Mouse (Mus musculus): ENCODE measurements around the gene Tmem59. TPM values are rescaled to one million over a fixed set of nuclear protein-coding genes. Genes with fewer than 3 reads are reported as not detected.

Tmem59 gene
- polyA plus RNA-seq, 1 experiment from 2014 or later: 344 TPM

DNA sequence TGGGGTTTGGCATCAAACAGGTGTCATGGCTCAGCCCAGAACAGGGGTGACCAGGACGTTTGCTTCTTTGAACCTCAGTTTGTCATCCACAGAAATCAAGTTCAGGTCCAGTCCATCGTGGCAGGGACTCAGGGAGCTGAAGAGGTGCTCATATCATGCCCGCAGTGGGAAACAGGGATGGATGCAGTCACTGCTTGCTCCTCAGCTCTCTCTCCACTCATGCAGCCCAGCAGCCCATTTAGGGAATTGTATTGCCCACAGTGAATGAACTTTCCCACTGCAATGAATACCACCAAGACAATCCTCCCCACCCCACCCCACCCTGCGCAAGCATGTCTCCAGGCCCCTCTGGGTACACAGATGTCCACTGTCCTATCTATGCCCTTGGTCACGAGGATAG, 33.7 kb downstream of the Tmem59 start:
- peak; percentile 57 for DNase-seq (ENCODE audit: low spot score, missing footprints)
- no peak overlapping the region for H3K4me3 ChIP-seq (ENCODE audit: low read depth, low read length)
- no peaks in the 10 kb centered on the region for H3K9me3 ChIP-seq (ENCODE audit: control insufficient read depth, low read length)
- H3K9ac ChIP-seq (ENCODE audit: low read length): no peak overlapping the region
- H3K4me1 ChIP-seq (ENCODE audit: control insufficient read depth, insufficient read depth, low read length): no peaks in the 10 kb centered on the region
- no peaks in the 10 kb centered on the region for H3K36me3 ChIP-seq (ENCODE audit: control insufficient read depth, insufficient read depth, low read length)
- no peak for ATAC-seq (ENCODE audit: low FRiP score)
- no peak overlapping the region for H3K4me2 ChIP-seq
- WGBS: 82% methylated on average over 5 of the region's 5 CpGs
- no peaks in the 10 kb centered on the region for H3K27me3 ChIP-seq (ENCODE audit: control insufficient read depth, insufficient read depth, low read length)
- no peak overlapping the region for H3K27ac ChIP-seq (ENCODE audit: low read depth, low read length)

DNA sequence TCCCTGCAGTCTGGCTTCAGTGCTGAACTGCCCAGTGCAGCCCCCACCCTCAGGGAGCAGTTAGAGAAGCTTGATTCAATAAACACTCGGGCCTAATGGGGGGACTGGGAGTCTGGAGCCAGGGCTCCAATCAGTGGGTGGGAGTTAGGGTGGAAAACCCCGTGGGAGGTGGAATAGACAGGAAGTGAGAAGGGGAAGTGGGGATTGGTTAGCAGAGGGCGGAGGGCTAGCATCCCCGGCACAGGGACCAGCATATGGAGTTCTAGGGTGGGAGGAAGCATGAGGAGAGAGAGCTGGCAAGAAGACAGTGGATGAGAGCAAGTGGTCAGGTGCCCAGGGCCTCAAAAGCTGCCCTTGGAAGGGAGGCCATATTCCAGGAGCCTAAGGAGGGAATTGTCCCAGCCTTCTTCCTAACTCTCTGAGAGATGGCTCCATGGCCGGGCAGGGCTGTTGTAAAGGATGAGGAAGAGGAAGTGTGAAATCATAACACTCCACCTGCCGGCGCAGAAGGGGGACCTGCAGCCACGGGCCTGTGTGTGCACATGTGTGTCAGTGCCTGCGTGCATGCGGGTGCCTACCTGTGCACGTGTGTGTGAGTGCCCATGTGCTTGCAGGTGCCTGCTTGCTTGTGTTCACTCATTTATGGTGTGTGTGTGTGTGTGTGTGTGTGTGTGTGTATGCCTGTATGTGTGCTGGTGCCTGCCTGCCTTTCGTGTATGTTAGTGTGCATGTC, 35.2 kb downstream of the Tmem59 start:
- DNase-seq (ENCODE audit: low spot score, missing footprints) (peak; percentile 53), ATAC-seq (ENCODE audit: low FRiP score) (no peak)
- 80% methylated on average over 12 of the region's 12 CpGs for WGBS

DNA sequence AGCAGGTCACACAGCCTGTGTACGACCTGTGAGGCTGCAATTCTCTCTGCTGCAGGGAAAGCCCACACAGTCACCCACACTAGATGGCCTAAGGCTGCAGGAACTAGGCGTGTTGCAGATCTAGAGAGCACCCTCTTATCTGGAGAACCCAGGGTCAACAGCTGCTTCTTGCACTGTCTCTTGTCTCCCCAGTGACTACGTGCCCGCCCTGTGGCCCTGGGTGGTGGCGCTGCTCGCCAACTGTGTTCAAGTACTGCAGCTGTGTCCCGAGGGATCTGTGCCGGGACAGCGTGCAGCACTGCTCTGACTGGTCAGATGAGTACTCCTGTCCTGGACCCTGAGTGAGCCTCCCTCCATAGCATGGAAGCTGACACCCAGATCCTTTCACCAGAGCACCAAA, 39.4 kb downstream of the Tmem59 start:
- H3K4me2 ChIP-seq: no peak overlapping the region
- 91% methylated on average over 9 of the region's 9 CpGs for WGBS
- ATAC-seq (ENCODE audit: low FRiP score) (no peak), DNase-seq (ENCODE audit: low spot score, missing footprints) (no peak)
- no peak overlapping the region for H3K27ac ChIP-seq (ENCODE audit: low read depth, low read length)
- H3K9ac ChIP-seq (ENCODE audit: low read length): no peak overlapping the region
- H3K9me3 ChIP-seq (ENCODE audit: control insufficient read depth, low read length): no peaks in the 10 kb centered on the region
- no peaks in the 10 kb centered on the region for H3K4me1 ChIP-seq (ENCODE audit: control insufficient read depth, insufficient read depth, low read length)
- no peak overlapping the region for H3K4me3 ChIP-seq (ENCODE audit: low read depth, low read length)
- no peaks in the 10 kb centered on the region for H3K36me3 ChIP-seq (ENCODE audit: control insufficient read depth, insufficient read depth, low read length)
- no peaks in the 10 kb centered on the region for H3K27me3 ChIP-seq (ENCODE audit: control insufficient read depth, insufficient read depth, low read length)

More for the DNA sequence above, 35.2 kb downstream of the Tmem59 start:
- Histone ChIP-seq H3K36me3 (ENCODE audit: control insufficient read depth, insufficient read depth, low read length) (no peaks in the 10 kb centered on the region), H3K9ac (ENCODE audit: low read length) (no peak overlapping the region), H3K4me2 (no peak overlapping the region), H3K4me3 (ENCODE audit: low read depth, low read length) (no peak overlapping the region), H3K4me1 (ENCODE audit: control insufficient read depth, insufficient read depth, low read length) (no peaks in the 10 kb centered on the region), H3K27me3 (ENCODE audit: control insufficient read depth, insufficient read depth, low read length) (no peaks in the 10 kb centered on the region), H3K27ac (ENCODE audit: low read depth, low read length) (no peak overlapping the region), H3K9me3 (ENCODE audit: control insufficient read depth, low read length) (no peaks in the 10 kb centered on the region)

DNA sequence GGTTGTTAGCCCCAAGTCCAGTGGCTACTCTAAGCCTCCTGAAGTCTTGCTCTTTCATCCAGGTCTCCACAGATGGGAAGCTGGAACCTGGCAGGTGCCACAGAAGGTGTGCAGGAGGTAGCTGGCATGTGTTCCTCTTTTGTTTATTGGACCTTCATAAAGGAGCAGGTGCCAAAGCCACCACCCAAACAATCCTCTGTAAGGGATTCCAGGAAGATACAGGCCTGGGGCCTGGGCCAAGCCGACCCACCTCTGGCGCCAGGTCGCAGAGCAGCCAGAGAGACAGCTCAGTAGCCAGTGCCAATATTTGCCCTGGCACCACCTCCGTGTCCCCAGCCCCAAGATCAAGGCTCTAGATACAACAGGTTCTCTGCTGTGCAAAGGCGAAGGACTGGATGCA, 43.3 kb downstream of the Tmem59 start:
- no peak overlapping the region for H3K9ac ChIP-seq (ENCODE audit: low read length)
- no peaks in the 10 kb centered on the region for H3K9me3 ChIP-seq (ENCODE audit: control insufficient read depth, low read length)
- H3K36me3 ChIP-seq (ENCODE audit: control insufficient read depth, insufficient read depth, low read length): no peaks in the 10 kb centered on the region
- H3K27me3 ChIP-seq (ENCODE audit: control insufficient read depth, insufficient read depth, low read length): no peaks in the 10 kb centered on the region
- no peak overlapping the region for H3K4me3 ChIP-seq (ENCODE audit: low read depth, low read length)
- H3K27ac ChIP-seq (ENCODE audit: low read depth, low read length): no peak overlapping the region
- H3K4me2 ChIP-seq: no peak overlapping the region
- DNase-seq (ENCODE audit: low spot score, missing footprints): no peak
- WGBS: 93% methylated on average over 5 of the region's 5 CpGs
- ATAC-seq (ENCODE audit: low FRiP score): no peak
- H3K4me1 ChIP-seq (ENCODE audit: control insufficient read depth, insufficient read depth, low read length): no peaks in the 10 kb centered on the region

DNA sequence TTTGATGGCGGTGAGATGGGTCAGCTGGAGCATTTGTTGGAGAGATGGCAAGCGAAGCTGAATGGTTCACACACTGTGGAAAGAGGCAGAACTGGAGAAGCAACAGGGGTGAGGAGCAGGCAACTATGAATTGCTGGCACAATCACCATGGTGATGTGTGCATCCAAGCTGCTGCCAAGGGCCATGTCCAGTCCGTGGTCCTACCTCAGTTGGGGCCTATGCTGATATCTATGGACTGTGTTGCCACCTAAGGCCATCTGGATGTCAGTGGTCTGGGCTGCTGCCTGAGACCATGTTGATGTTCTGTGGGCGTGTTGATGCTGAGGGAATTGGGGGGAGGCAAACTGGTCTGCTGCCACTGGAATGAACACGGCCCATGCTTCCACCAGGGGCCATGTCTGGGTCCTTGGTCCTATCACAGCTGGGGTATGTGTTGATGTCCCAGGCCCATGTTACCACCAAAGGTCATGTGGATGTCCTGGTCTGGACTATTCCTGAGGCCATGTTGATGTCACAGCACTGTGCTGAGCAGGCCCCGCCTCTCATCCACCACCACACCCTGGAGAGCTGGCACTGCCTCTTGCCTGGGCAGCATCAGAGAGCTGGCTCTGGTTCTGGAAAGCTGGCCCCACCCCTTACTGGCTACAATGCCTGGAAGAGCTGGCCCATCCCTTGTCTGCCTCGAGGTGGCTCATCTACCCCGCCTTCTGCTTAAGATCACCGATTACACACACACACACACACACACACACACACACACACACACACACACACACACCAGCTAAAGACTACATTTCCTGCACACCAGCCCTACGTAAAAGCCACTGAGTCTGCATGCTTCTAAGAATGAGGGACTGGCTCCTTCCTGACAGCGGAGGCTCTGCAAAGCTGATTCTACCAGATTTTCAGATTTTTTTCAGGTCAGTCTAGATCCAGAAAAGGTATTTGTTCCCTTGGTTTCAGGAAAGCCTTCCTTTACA, 45.3 kb downstream of the Tmem59 start:
- Histone ChIP-seq H3K9ac (ENCODE audit: low read length) (no peak overlapping the region), H3K4me3 (ENCODE audit: low read depth, low read length) (no peak overlapping the region), H3K27me3 (ENCODE audit: control insufficient read depth, insufficient read depth, low read length) (no peaks in the 10 kb centered on the region), H3K4me1 (ENCODE audit: control insufficient read depth, insufficient read depth, low read length) (no peaks in the 10 kb centered on the region), H3K36me3 (ENCODE audit: control insufficient read depth, insufficient read depth, low read length) (no peaks in the 10 kb centered on the region), H3K4me2 (no peak overlapping the region), H3K27ac (ENCODE audit: low read depth, low read length) (no peak overlapping the region), H3K9me3 (ENCODE audit: control insufficient read depth, low read length) (no peaks in the 10 kb centered on the region)
- WGBS: 85% methylated on average over 11 of the region's 11 CpGs
- DNase-seq (ENCODE audit: low spot score, missing footprints): no peak
- no peak for ATAC-seq (ENCODE audit: low FRiP score)

DNA sequence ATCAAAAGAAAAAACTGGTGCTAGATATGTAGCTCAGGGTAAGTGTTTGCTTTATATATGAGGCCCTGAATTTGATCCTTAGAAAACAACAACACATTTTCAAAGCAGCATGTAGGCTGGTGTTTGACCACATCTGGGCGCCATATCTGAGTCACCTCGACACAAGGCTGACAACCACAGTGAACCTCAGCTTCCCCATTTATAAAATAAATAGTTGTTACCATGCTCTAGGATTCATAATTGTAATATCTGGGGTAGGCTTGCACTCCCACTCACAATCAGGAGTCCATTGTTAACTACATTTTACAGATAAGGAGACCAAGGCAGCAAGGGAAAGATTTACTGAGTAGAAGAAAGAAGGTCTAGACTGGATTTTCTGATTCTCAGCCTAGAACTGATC, 48.1 kb downstream of the Tmem59 start:
- Histone ChIP-seq H3K9ac (ENCODE audit: low read length) (no peak overlapping the region), H3K27me3 (ENCODE audit: control insufficient read depth, insufficient read depth, low read length) (no peaks in the 10 kb centered on the region), H3K4me1 (ENCODE audit: control insufficient read depth, insufficient read depth, low read length) (no peaks in the 10 kb centered on the region), H3K4me2 (no peak overlapping the region), H3K9me3 (ENCODE audit: control insufficient read depth, low read length) (no peaks in the 10 kb centered on the region), H3K36me3 (ENCODE audit: control insufficient read depth, insufficient read depth, low read length) (no peaks in the 10 kb centered on the region), H3K27ac (ENCODE audit: low read depth, low read length) (no peak overlapping the region), H3K4me3 (ENCODE audit: low read depth, low read length) (no peak overlapping the region)
- WGBS: 93% methylated on average over 2 of the region's 2 CpGs
- DNase-seq (ENCODE audit: low spot score, missing footprints): no peak
- no peak for ATAC-seq (ENCODE audit: low FRiP score)

DNA sequence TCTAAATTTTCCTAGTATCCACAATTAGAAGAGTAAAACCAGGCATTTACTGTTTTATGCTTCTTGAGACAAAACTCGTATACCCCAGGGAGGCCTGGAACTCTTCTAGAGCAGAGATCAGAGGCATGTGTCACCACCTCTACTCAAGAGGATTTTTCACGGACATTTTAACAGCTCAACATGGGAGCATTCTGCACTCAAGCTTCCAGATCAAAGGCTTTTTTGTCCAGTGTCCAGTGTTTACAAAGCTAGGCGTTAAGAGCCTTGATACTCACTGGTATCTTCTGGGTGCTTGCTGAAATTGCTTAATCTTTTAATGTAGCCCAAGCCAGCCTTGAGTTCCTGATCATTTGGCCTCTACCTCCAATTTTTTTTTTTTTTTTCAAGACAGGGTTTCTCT, 54.0 kb downstream of the Tmem59 start:
- ATAC-seq (ENCODE audit: low FRiP score) (no peak), DNase-seq (ENCODE audit: low spot score, missing footprints) (no peak)
- H3K27ac ChIP-seq (ENCODE audit: low read depth, low read length): no peak overlapping the region
- peaks cover 5% of the 10 kb centered on the region for H3K36me3 ChIP-seq (ENCODE audit: control insufficient read depth, insufficient read depth, low read length)
- H3K27me3 ChIP-seq (ENCODE audit: control insufficient read depth, insufficient read depth, low read length): no peaks in the 10 kb centered on the region
- no peaks in the 10 kb centered on the region for H3K9me3 ChIP-seq (ENCODE audit: control insufficient read depth, low read length)
- no peak overlapping the region for H3K9ac ChIP-seq (ENCODE audit: low read length)
- H3K4me1 ChIP-seq (ENCODE audit: control insufficient read depth, insufficient read depth, low read length): no peaks in the 10 kb centered on the region
- H3K4me2 ChIP-seq: no peak overlapping the region
- WGBS: 50% methylated on average over 3 of the region's 3 CpGs
- H3K4me3 ChIP-seq (ENCODE audit: low read depth, low read length): no peak overlapping the region

DNA sequence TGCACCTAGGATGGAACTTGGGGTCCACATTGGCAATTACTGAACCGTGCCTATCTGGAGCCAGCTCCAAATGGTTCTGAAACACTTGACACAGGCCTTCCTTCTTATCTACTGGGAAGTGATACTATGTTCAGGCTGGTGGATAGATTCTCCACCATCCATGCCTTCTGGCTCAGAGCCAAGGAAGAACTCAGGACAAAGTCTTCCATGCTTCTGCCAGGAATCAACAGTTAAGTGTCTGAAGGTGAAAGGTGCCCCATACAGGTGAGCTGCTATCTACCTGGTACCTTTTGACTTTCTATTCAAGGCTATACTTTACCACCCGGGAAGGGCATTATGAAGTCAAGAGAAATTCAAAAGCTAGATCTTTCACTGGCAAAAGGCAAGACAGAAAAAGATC, 60.1 kb downstream of the Tmem59 start:
- Histone ChIP-seq H3K4me3 (ENCODE audit: low read depth, low read length) (no peak overlapping the region), H3K4me1 (ENCODE audit: control insufficient read depth, insufficient read depth, low read length) (no peaks in the 10 kb centered on the region), H3K4me2 (no peak overlapping the region), H3K9ac (ENCODE audit: low read length) (no peak overlapping the region), H3K36me3 (ENCODE audit: control insufficient read depth, insufficient read depth, low read length) (peaks cover 6% of the 10 kb centered on the region), H3K9me3 (ENCODE audit: control insufficient read depth, low read length) (no peaks in the 10 kb centered on the region), H3K27ac (ENCODE audit: low read depth, low read length) (no peak overlapping the region), H3K27me3 (ENCODE audit: control insufficient read depth, insufficient read depth, low read length) (no peaks in the 10 kb centered on the region)
- DNase-seq (ENCODE audit: low spot score, missing footprints): no peak
- ATAC-seq (ENCODE audit: low FRiP score): no peak
- WGBS: 83% methylated on average over 2 of the region's 2 CpGs

DNA sequence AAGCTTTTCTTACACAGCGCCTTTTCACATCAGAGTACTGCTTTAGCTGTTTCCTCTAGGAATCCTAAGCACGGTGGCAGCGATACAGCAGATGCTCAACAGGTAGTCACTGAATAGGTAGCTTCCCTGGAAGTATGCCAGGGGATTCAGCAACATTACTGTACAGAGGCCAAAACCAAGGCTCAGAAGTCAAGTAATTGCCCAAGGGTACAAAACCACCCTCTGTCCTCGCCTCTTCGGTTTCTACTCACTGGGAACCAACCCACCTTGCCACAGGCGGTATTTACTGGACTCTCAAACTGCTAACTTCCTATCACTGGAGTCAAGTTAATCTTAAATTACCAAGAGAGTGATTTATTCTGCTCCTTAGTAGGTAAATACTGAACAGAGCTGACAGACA, 62.0 kb downstream of the Tmem59 start:
- Histone ChIP-seq H3K4me3 (ENCODE audit: low read depth, low read length) (no peak overlapping the region), H3K4me2 (no peak overlapping the region), H3K9ac (ENCODE audit: low read length) (no peak overlapping the region), H3K4me1 (ENCODE audit: control insufficient read depth, insufficient read depth, low read length) (no peaks in the 10 kb centered on the region), H3K27ac (ENCODE audit: low read depth, low read length) (no peak overlapping the region), H3K27me3 (ENCODE audit: control insufficient read depth, insufficient read depth, low read length) (no peaks in the 10 kb centered on the region), H3K9me3 (ENCODE audit: control insufficient read depth, low read length) (no peaks in the 10 kb centered on the region), H3K36me3 (ENCODE audit: control insufficient read depth, insufficient read depth, low read length) (peaks cover 3% of the 10 kb centered on the region; the same call in 1 of the 2 replicates)
- 95% methylated on average over 6 of the region's 6 CpGs for WGBS
- ATAC-seq (ENCODE audit: low FRiP score) (no peak), DNase-seq (ENCODE audit: low spot score, missing footprints) (no peak)

Measured in midbrain, embryonic 11.5 days (tissue).